Mouse (Mus musculus) thymus, adult 2 months (tissue): ENCODE data around the gene 2810408A11Rik. TPM values are rescaled to one million over a fixed set of nuclear protein-coding genes. Genes with fewer than 3 reads are reported as not detected.
A peak's percentile ranks its signal among the peaks of the same experiment; 100 is the strongest.

Experiments
- DNase-seq: peaks from one replicate; pipeline ENCODE4 v3.0.0; 2021
- H3K27ac ChIP-seq: fragments of 200-500 bp; 2 replicates; pipeline ENCODE4 v1.5.1; 2012; ENCODE audit warnings: low read length, control low read depth; ENCODE audit not compliant: control insufficient read depth, insufficient read depth
- H3K27me3 ChIP-seq: fragments of 200-500 bp; 2 replicates; pipeline ENCODE4 v1.6.1; 2012; ENCODE audit warnings: mild to moderate bottlenecking, low read length, moderate library complexity, mixed read lengths; ENCODE audit not compliant: control insufficient read depth, insufficient read depth
- H3K36me3 ChIP-seq: fragments of 200-500 bp; 2 replicates; pipeline ENCODE4 v1.6.1; 2012; ENCODE audit warnings: mild to moderate bottlenecking, low read length, moderate library complexity; ENCODE audit not compliant: control insufficient read depth, insufficient read depth
- H3K4me1 ChIP-seq: fragments of 200-500 bp; replicated peaks from 2 replicates; pipeline ENCODE4 v1.6.1; 2012; ENCODE audit warnings: low read length; ENCODE audit not compliant: control insufficient read depth, insufficient read depth
- H3K4me3 ChIP-seq: fragments of 200-500 bp; 2 replicates; pipeline ENCODE4 v1.5.1; 2012; ENCODE audit warnings: mild to moderate bottlenecking, low read length, control low read depth, moderate library complexity; ENCODE audit not compliant: control insufficient read depth, insufficient read depth
- CTCF ChIP-seq: fragments of 200-500 bp; IDR thresholded peaks from 2 replicates; pipeline ENCODE4 v1.5.1; 2012; ENCODE audit warnings: mild to moderate bottlenecking, control low read depth, low read length, moderate library complexity, borderline replicate concordance; ENCODE audit not compliant: control insufficient read depth, poor library complexity, insufficient read depth; ENCODE audit errors: extremely low read depth
- POLR2A ChIP-seq: fragments of 200-500 bp; IDR thresholded peaks from 2 replicates; pipeline ENCODE4 v1.6.1; 2012; ENCODE audit warnings: mild to moderate bottlenecking, low read length, control low read depth, moderate library complexity; ENCODE audit not compliant: control insufficient read depth, poor library complexity, insufficient read depth; ENCODE audit errors: extremely low read depth
- WGBS: fragments of 180-500 bp; shearing (Covaris S2); methylation state at CpG from one replicate; pipeline ENCODE4 v1.1.7; 2018; 5-methylcytosine and 5-hydroxymethylcytosine counted together
- polyA plus RNA-seq: library from polyadenylated mRNA; depleted of rRNA; stranded (reverse); fragments of >200 nt; gene quantifications from 2 replicates; pipeline ENCODE4 v1.2.3, GENCODE M21; 2012

Gene 2810408A11Rik
- polyA plus RNA-seq, 1 experiment: 7.1 TPM

DNA sequence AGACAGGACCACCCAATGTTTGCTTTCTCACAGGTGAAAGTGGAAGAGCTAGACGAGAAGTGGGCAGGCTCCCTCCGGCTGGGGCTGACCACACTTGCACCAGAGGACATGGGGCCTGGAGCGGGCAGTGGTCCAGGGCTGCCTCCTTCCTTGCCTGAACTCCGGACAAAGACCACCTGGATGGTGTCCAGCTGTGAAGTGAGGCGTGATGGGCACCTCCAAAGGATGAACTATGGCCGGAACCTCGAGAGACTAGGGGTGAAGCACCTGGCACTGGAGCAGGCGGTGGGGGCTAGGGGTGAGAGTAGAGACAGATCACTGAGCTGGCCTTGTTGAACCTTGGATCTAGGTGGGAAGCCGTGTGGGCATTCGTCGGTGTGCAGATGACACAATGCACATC is 7.9 kb upstream of the 2810408A11Rik start:
- no peak overlapping the region for H3K27ac ChIP-seq
- DNase-seq: no peak
- 98% methylated on average over 11 of the region's 11 CpGs for WGBS
- no peak overlapping the region for H3K4me3 ChIP-seq
- TF ChIP-seq POLR2A (no peak), CTCF (no peak)
- peaks cover 40% of the 10 kb centered on the region for H3K36me3 ChIP-seq
- no peaks in the 10 kb centered on the region for H3K27me3 ChIP-seq
- H3K4me1 ChIP-seq: peaks cover 7% of the 10 kb centered on the region

DNA sequence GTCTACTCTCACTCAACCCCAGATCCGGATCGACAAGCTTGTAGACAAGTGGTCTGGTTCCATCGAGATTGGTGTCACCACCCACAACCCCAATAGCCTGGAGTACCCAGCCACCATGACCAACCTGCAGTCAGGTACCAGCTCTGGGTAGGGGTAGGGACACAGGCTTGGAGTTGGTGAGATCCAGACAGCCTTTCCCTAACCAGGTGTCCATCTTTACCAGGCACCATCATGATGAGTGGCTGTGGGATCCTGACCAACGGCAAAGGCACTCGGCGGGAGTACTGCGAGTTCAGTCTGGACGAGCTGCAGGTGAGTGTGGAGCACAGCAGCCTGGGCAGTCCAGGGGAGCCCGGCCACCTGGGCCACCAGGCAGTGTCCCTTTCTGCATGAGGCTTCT is 3.5 kb upstream of the 2810408A11Rik start:
- 98% methylated on average over 9 of the region's 9 CpGs for WGBS
- TF ChIP-seq CTCF: no peak
- TF ChIP-seq POLR2A: no peak
- no peak overlapping the region for H3K4me3 ChIP-seq
- peaks cover 11% of the 10 kb centered on the region for H3K4me1 ChIP-seq
- DNase-seq: no peak
- H3K27me3 ChIP-seq: no peaks in the 10 kb centered on the region
- H3K36me3 ChIP-seq: peaks cover 36% of the 10 kb centered on the region
- H3K27ac ChIP-seq: no peak overlapping the region

DNA sequence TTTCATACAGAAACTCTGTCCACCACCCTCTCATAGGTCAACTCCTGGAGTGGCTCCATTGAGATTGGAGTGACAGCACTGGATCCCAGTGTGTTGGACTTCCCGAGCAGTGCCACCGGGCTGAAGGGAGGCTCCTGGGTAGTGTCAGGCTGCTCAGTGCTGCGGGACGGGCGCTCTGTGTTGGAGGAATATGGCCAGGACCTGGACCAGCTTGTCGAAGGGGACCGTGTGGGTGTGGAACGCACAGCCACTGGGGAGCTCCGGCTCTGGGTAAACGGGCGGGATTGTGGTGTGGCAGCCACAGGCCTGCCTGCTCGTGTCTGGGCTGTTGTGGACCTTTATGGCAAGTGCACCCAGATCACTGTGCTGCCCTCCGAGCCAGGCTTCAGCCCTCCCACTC is 2.2 kb upstream of the 2810408A11Rik start:
- no peak overlapping the region for H3K4me3 ChIP-seq

DNA sequence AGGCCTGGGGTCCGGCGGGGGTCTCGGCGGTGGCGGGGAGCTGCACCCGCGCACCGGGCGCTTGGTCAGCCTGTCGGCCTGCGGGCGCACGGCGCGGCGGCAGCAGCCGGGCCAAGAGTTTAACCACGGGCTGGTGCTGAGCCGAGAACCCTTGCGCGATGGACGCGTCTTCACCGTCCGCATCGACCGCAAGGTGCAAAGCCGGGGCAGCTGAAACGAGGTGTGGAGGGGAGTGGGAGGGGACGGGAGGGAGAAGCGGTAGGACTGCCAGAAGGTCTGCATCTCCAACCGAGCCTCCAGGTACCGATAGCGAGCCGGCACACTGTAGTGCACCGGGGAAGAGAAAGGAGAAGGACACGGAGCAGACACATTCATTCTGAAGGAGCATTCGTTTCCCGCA is 1.2 kb upstream of the 2810408A11Rik start:
- peaks cover 18% of the 10 kb centered on the region for H3K4me1 ChIP-seq
- WGBS: under 1% methylated on average over 39 of the region's 39 CpGs
- no peak for DNase-seq
- H3K27me3 ChIP-seq: no peaks in the 10 kb centered on the region
- H3K27ac ChIP-seq: 0 out of 2 replicates have a peak overlapping the region, but pooled peaks have one; percentile 2
- peak overlapping the region; percentile 65 for H3K4me3 ChIP-seq
- H3K36me3 ChIP-seq: peaks cover 18% of the 10 kb centered on the region
- TF ChIP-seq CTCF (no peak), POLR2A (no peak)

More for the DNA sequence above, 2.2 kb upstream of the 2810408A11Rik start:
- peaks cover 27% of the 10 kb centered on the region for H3K36me3 ChIP-seq
- WGBS: 94% methylated on average over 13 of the region's 13 CpGs
- H3K27me3 ChIP-seq: no peaks in the 10 kb centered on the region
- peaks cover 18% of the 10 kb centered on the region for H3K4me1 ChIP-seq
- no peak overlapping the region for H3K27ac ChIP-seq
- TF ChIP-seq CTCF (no peak), POLR2A (no peak)
- DNase-seq: no peak

- peak; percentile 94 for DNase-seq
Measured at GRCm38 (mm10) chr11:69901406-69901846, 639 bp upstream of the 2810408A11Rik start.

GRCm38 (mm10) chr11:69899870-69900269 is 917 bp downstream of the 2810408A11Rik start:
- Histone ChIP-seq H3K4me3 (peak overlapping the region; percentile 23), H3K4me1 (peaks cover 24% of the 10 kb centered on the region), H3K27me3 (no peaks in the 10 kb centered on the region), H3K36me3 (peaks cover 8% of the 10 kb centered on the region; the same call in 1 of the 2 replicates), H3K27ac (peak overlapping the region; percentile 74)
- WGBS: 27% methylated on average over 4 of the region's 4 CpGs
- no peak for DNase-seq
- no peak for TF ChIP-seq POLR2A
- TF ChIP-seq CTCF: no peak

More at GRCm38 (mm10) chr11:69901406-69901846, 639 bp upstream of the 2810408A11Rik start:
- H3K36me3 ChIP-seq: peaks cover 18% of the 10 kb centered on the region
- H3K4me3 ChIP-seq: peak overlapping the region; percentile 65
- H3K4me1 ChIP-seq: peaks cover 18% of the 10 kb centered on the region
- WGBS: under 1% methylated on average over 42 of the region's 42 CpGs
- no peaks in the 10 kb centered on the region for H3K27me3 ChIP-seq
- peak overlapping the region; percentile 86 for H3K27ac ChIP-seq
- 0 out of 2 replicates have a peak, but pooled peaks have one; percentile 17 for TF ChIP-seq CTCF
- no peak for TF ChIP-seq POLR2A

DNA sequence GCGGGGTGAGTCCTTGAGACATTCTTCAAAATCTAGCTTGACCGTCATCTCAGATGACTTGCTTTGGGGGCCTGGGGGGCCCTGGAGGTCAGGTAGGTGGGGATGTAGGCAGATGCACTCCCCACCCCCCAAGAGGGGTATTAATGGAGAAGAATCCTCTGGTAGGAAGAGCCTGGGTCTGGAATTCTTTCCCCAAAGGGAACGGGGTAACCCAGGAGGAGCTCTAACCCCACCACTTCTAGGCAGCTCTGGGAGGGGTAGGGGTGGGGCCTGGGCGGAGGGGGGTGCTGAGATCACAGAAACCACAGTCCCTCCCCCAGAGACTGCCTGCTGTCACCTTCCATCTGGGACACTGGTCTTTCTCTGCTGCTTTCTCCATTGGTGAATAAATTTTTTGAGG is 5.5 kb downstream of the 2810408A11Rik start, which contains the start of gene Acap1:
Acap1 (minus strand) TSS at position 249 of the 400 bp plus-strand sequence.
- Histone ChIP-seq H3K36me3 (peaks cover 7% of the 10 kb centered on the region), H3K27ac (peak within 1 kb of the TSS; percentile 100), H3K4me1 (peaks cover 38% of the 10 kb centered on the region), H3K27me3 (no peaks in the 10 kb centered on the region), H3K4me3 (peak within 1 kb of the TSS; percentile 69)
- peak; percentile 75 for DNase-seq
- 1% methylated on average over 4 of the region's 4 CpGs for WGBS
- TF ChIP-seq POLR2A (peak; percentile 69), CTCF (no peak)
